Mouse (Mus musculus) midbrain, postnatal 0 days (tissue): ENCODE results near the gene A530032D15Rik. TPM values are rescaled to one million over a fixed set of nuclear protein-coding genes. Genes with fewer than 3 reads are reported as not detected.
"Not testable (repeated sequence)": the region's sequence is repeated elsewhere in the genome, so short reads cannot be mapped to it uniquely, and the experiment has no call there.

ENCODE experiments used
- ATAC-seq: fragments of 200-750 bp; cut with Nextera tagmentation; 2 replicates; pipeline ENCODE4 v1.8.0; 2017; ENCODE audit warnings: moderate number of reproducible peaks, mild to moderate bottlenecking, moderate TSS enrichment, moderate library complexity; ENCODE audit not compliant: low FRiP score
- DNase-seq: peaks from one replicate; pipeline ENCODE4 v3.0.0-alpha.2; 2015; ENCODE audit warnings: low spot score
- H3K27ac ChIP-seq: fragments of 300-500 bp; sonication (generic); 2 replicates; pipeline ENCODE4 v1.5.1; 2014; ENCODE audit warnings: low read depth, mild to moderate bottlenecking, low read length, mixed read lengths
- H3K27me3 ChIP-seq: fragments of 300-500 bp; sonication (generic); 2 replicates; pipeline ENCODE4 v1.6.1; 2014; ENCODE audit warnings: low read length, control low read depth, mixed read lengths; ENCODE audit not compliant: insufficient read depth
- H3K36me3 ChIP-seq: fragments of 300-500 bp; sonication (generic); 2 replicates; pipeline ENCODE4 v1.6.1; 2014; ENCODE audit warnings: low read length, control low read depth, mixed read lengths; ENCODE audit not compliant: insufficient read depth
- H3K4me1 ChIP-seq: fragments of 300-500 bp; sonication (generic); 2 replicates; pipeline ENCODE4 v1.6.1; 2014; ENCODE audit warnings: mild to moderate bottlenecking, control low read depth, antibody characterized with exemption, low read length, mixed read lengths; ENCODE audit not compliant: insufficient read depth
- H3K4me2 ChIP-seq: fragments of 300-500 bp; sonication (generic); 2 replicates; pipeline ENCODE4 v1.6.1; 2014; ENCODE audit warnings: low read depth, mild to moderate bottlenecking, low read length, mixed read lengths; ENCODE audit not compliant: poor library complexity, severe bottlenecking
- H3K4me3 ChIP-seq: fragments of 300-500 bp; sonication (generic); 2 replicates; pipeline ENCODE4 v1.5.1; 2014; ENCODE audit warnings: low read depth, mild to moderate bottlenecking, low read length, moderate library complexity
- H3K9ac ChIP-seq: fragments of 300-500 bp; sonication (generic); replicated peaks from 2 replicates; pipeline ENCODE4 v1.6.1; 2014; ENCODE audit warnings: mild to moderate bottlenecking, low read length, moderate library complexity, mixed read lengths; ENCODE audit not compliant: poor library complexity, severe bottlenecking
- H3K9me3 ChIP-seq: fragments of 300-500 bp; sonication (generic); 2 replicates; pipeline ENCODE4 v1.6.1; 2016; ENCODE audit warnings: low read length, control low read depth
- CTCF ChIP-seq: IDR thresholded peaks from 2 replicates; pipeline ENCODE4 v1.5.1; 2016; ENCODE audit warnings: antibody characterized with exemption, mild to moderate bottlenecking
- WGBS: fragments of 180-500 bp; shearing (Covaris S2); extraction: QIAGEN DNeasy Blood & Tissue Kit; methylation state at CpG from one replicate; pipeline ENCODE4 v1.1.7; 2014; 5-methylcytosine and 5-hydroxymethylcytosine counted together
- polyA plus RNA-seq: library from polyadenylated mRNA; unstranded; fragments of >200 nt; fragmentation: Nextera tagmentation; extraction: Ambion mirVana; gene quantifications from 2 replicates; pipeline ENCODE4 v1.2.1, GENCODE M21; 2015
- total RNA-seq: library from RNA; depleted of rRNA; stranded (reverse); fragments of >200 nt; gene quantifications from 2 replicates; pipeline ENCODE4 v1.2.3, GENCODE M21; 2014

A530032D15Rik gene
- total and polyA plus RNA-seq, 2 experiments from 2014 or later, result not detected

DNA sequence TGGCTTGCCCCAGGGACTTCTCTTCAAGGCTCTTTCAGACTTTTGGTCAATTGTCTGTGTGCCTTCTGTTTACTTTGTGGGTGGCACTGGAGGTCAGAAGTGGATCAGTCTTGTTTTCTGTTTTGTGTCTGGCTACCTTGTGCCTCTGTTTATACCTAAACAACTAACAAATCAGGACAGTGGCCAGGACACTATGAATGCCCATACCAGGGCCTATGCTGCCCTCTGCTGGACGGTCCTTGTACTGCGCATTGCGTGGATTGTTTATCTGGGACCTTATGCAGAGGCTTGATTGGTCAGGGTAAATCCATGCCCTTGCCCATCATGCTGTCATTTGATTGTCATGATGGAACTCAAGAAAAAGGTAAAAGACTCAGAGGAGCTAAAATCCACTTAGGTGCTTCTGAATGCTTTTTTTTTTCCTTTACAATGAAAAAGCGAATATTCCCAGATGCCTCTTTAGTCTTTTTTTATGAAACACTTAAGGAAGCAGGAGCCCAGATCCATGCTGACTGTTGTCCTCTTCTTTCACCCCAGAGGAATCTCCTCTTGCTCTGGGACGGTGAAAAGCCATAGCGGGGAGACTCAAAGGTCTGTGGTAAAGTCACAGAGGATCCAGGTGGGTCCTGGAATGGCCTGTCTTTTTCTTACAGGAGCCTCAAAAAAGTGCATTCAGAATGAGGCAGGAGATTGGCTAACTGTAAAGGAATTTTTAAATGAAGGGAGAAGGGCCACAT lies 5.2 kb upstream of the A530032D15Rik start:
- H3K9me3 ChIP-seq, H3K4me3 ChIP-seq, DNase-seq, H3K4me2 ChIP-seq, H3K36me3 ChIP-seq, H3K27ac ChIP-seq, H3K27me3 ChIP-seq, H3K4me1 ChIP-seq, ATAC-seq, H3K9ac ChIP-seq: not testable (repeated sequence)
- 53% methylated on average over 6 of the region's 6 CpGs for WGBS
- TF ChIP-seq CTCF, result peak; percentile 44; the same call in 1 of the 2 replicates

DNA sequence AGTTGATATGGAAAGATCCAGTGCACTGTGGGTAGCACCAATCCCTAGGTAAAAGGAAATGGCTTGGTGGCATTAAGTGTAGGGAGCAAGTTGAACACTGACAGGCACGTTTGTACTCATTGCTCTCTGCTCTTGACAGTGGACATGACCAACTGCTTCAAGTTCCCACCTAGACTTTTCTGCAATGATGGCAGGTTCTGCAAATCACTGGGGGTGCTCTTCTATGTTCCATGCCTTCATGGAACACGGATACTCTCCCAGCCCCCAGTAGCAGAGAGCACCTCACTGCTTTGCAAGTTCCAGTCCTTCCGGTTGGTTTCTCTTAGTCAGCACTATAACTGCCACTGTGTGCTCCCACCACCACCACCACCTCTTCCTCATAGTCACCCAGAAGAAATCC lies 4.4 kb upstream of the A530032D15Rik start:
- not testable (repeated sequence) for H3K27ac ChIP-seq, H3K4me3 ChIP-seq, H3K9me3 ChIP-seq, H3K4me2 ChIP-seq, H3K27me3 ChIP-seq, H3K9ac ChIP-seq, H3K4me1 ChIP-seq, DNase-seq, H3K36me3 ChIP-seq
- ATAC-seq, result peak; percentile 70; the same call in 1 of the 2 replicates
- WGBS, result 80% methylated on average over 3 of the region's 3 CpGs

DNA sequence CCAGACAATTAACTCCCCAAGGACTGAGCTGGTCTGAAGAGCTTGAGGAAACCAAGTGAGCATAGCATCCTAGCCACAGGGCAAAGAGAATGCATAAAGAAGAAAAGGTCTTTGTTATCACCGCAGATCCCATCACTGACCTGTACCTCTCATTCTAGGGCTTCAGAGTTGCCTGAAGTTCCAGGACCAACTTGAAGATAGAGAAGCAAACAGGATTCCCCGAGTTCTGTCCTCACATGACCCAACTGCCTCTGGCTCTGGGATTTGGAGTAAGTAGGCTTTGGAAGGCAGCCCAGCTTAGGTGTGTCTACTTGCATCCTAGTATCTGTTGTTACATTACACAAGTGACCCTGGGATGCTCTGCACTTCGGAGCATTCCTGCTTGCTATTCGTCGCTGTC lies 3.2 kb upstream of the A530032D15Rik start:
- H3K4me3 ChIP-seq, H3K9ac ChIP-seq, H3K27ac ChIP-seq, H3K9me3 ChIP-seq, H3K4me1 ChIP-seq, DNase-seq, H3K36me3 ChIP-seq, ATAC-seq, H3K27me3 ChIP-seq, H3K4me2 ChIP-seq: not testable (repeated sequence)
- 70% methylated on average over 2 of the region's 5 CpGs for WGBS

DNA sequence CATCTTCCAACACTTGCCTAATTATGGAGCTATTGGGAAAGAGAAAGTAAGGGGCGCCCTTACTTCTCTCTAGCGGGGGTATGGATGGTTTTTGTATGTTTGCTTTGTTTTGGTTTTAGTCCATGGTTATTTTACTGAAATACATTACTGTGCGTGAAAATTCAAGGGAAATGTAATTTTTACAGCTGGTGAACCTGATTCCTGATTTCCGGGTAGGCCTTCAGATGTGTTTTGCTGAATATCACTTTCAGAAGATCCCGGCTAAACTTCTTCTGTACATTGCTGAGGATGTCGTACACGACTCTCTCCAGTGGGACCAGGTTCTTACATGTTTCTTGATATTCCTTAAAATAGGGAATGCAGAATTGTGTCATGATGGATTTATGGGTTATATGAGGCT lies 2.6 kb upstream of the A530032D15Rik start:
- not testable (repeated sequence) for H3K4me3 ChIP-seq, H3K4me1 ChIP-seq, H3K36me3 ChIP-seq, H3K9ac ChIP-seq, H3K9me3 ChIP-seq, H3K27me3 ChIP-seq, H3K27ac ChIP-seq, H3K4me2 ChIP-seq
- WGBS, result 88% methylated on average over 7 of the region's 7 CpGs
- ATAC-seq, result peak; percentile 49
- peak; percentile 0 for DNase-seq

DNA sequence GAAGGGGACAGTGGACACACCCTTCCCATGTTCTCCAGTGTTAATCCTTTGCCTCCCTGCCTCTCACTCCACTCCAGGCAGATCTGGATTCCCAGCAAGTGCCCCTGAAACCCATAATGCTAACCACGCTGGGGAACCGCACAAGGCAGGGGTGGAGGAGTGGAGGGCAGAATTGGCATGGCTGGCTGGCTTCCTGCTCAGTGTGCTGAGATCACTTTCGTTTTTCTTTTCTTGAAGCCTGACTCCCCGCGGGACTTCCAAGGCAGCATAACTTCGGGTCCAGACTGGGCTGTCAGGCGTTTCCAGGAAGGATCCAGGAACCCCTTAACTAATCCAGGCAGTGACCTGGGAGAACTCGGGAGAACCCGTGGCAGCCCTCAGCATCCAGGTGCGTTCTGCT lies 1.9 kb upstream of the A530032D15Rik start:
- not testable (repeated sequence) for DNase-seq, ATAC-seq

DNA sequence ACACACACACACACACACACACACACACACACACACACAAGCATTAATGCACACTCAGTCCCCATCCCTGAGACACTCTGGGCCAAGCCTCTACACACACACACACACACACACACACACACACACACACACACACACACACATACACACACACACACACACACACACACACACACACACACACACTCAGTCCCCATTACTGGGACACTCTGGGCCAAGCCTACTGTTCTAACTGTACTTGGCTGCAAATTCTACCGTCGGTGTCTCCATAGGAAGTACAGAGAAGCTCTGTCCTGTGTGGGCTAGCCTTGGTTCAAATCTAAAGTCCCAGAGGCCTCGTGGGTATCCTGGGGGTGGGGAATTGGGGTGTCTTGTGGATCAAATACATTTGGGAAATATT lies 1.2 kb upstream of the A530032D15Rik start:
- not testable (repeated sequence) for DNase-seq, H3K4me1 ChIP-seq, H3K4me3 ChIP-seq, H3K27me3 ChIP-seq, H3K27ac ChIP-seq, ATAC-seq, H3K36me3 ChIP-seq, H3K9ac ChIP-seq, H3K4me2 ChIP-seq, H3K9me3 ChIP-seq
- 72% methylated on average over 2 of the region's 3 CpGs for WGBS

More for the DNA sequence above, 1.9 kb upstream of the A530032D15Rik start:
- not testable (repeated sequence) for H3K9me3 ChIP-seq, H3K27me3 ChIP-seq, H3K4me3 ChIP-seq, H3K27ac ChIP-seq, H3K4me1 ChIP-seq, H3K9ac ChIP-seq, H3K36me3 ChIP-seq, H3K4me2 ChIP-seq
- 65% methylated on average over 7 of the region's 10 CpGs for WGBS

DNA sequence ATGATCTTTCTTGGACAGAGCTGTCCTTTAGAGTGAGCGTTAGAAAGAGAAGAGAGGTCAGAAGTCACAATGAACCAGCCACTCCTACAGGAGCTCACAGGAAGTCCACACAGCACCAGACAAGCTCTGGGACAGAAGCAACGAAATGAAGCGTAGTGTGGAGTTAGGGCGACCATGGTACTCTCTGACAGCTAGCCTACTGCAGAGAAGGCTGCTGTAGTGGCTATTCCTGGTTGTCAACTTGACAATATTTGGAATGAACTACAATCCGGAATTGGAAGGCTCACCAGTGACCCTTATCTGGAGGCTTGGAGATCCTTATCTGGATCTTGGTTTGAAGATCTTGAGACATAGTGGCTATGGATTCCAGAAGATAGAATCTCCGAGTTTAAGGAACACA lies 3.6 kb downstream of the A530032D15Rik start:
- 70% methylated on average over 5 of the region's 6 CpGs for WGBS
- not testable (repeated sequence) for DNase-seq, ATAC-seq

DNA sequence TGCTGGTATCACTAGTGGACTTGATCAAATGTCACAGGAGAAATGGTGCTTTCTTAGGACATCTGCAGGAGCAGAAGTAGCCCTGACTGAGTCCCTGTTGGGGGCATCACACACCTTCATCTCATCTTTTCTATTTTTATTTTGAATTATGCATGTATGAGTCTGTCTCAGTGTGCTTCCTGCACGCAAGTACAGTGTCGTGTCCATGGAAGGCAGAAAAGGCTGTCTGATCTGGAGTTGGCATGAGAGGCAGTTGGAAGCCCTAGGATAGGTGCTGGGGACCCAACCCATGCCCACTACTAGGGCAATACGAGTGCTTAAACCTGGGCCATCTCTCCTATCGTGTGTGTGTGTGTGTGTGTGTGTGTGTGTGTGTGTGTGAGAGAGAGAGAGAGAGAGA lies 4.3 kb downstream of the A530032D15Rik start:
- H3K9ac ChIP-seq, result not testable (repeated sequence)

More for the DNA sequence above, 3.6 kb downstream of the A530032D15Rik start:
- H3K9me3 ChIP-seq, H3K4me1 ChIP-seq, H3K4me3 ChIP-seq, H3K4me2 ChIP-seq, H3K9ac ChIP-seq, H3K36me3 ChIP-seq, H3K27ac ChIP-seq, H3K27me3 ChIP-seq: not testable (repeated sequence)

DNA sequence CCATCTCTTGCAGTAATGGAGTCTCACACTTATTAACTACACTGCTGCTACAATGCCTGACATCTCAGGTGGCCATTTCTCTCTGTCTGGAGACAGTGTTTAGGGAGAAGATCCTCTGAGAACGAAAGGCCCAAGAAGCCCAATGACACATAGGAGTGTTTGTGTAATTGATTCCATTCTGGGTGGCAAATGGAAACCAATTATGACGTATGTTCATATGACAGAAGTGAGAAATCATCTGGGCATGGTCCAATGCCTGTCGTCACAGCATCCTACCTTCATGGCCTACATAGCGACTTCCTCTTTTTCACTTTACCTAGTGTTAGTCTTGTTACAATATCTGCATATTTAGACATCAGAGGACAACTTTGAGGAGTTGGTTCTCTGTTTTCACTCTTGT lies 7.9 kb downstream of the A530032D15Rik start:
- not testable (repeated sequence) for H3K27ac ChIP-seq, H3K27me3 ChIP-seq, H3K9me3 ChIP-seq, DNase-seq, H3K4me1 ChIP-seq, H3K4me3 ChIP-seq, H3K9ac ChIP-seq, H3K4me2 ChIP-seq, H3K36me3 ChIP-seq, ATAC-seq
- WGBS, result 83% methylated on average over 4 of the region's 4 CpGs

More for the DNA sequence above, 4.3 kb downstream of the A530032D15Rik start:
- H3K4me3 ChIP-seq, H3K9me3 ChIP-seq, ATAC-seq, H3K27me3 ChIP-seq, DNase-seq, H3K4me2 ChIP-seq, H3K36me3 ChIP-seq, H3K4me1 ChIP-seq, H3K27ac ChIP-seq: not testable (repeated sequence)
- 77% methylated on average over 4 of the region's 4 CpGs for WGBS
